8 mouse cellular contexts compared by ENCODE assay signal in the genomic region with DNA sequence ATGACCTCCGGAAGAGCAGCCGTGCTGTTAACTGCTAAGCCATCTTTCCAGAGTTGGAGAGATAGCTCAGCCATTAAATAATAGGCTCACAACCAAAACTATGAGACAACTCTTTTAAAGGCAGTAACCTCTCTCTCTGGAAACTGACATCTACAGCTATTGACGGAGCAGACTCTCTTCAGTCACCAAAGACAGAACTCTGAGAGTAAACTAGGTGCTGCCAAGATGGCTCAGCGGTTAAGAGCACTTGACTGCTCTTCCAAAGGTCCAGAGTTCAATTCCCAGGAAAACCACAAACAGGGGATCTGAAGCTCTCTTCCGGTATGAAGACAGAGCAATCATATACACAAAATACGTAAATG. TPM values are rescaled to one million over a fixed set of nuclear protein-coding genes. Genes with fewer than 3 reads are reported as not detected.
DNase-seq lines count a peak whose midpoint lies in the region; ATAC-seq and TF ChIP-seq lines count a peak whose summit lies in the region.

No protein-coding gene starts in this region.

- no peaks in the 10 kb centered on the region for H3K27me3 ChIP-seq in liver, adult 2 months (ENCODE audit: control insufficient read depth, insufficient read depth, low read length)
- H3K27me3 ChIP-seq in embryonic facial prominence, embryonic 13.5 days = no peaks in the 10 kb centered on the region
- H3K27me3 ChIP-seq in intestine, embryonic 16.5 days (replicated peaks; ENCODE audit: control insufficient read depth, insufficient read depth, low read length) = no peaks in the 10 kb centered on the region
- no peaks in the 10 kb centered on the region for H3K27me3 ChIP-seq in neural tube, embryonic 12.5 days (replicated peaks)

- no peak for TF ChIP-seq CTCF in liver, adult 2 months (IDR thresholded peaks at IDR 0.05; ENCODE audit: low read depth, low read length)

- no peak for ATAC-seq in embryonic facial prominence, embryonic 13.5 days (ENCODE audit: insufficient number of reproducible peaks, insufficient read depth, low FRiP score, low TSS enrichment, low read depth)
- no peak; the same call in 1 of the 2 replicates for ATAC-seq in intestine, embryonic 16.5 days
- ATAC-seq in neural tube, embryonic 12.5 days (ENCODE audit: low FRiP score, low read depth) = no peak; the same call in 1 of the 2 replicates

- H3K9ac ChIP-seq in liver, adult 2 months (ENCODE audit: low read depth, low read length) = peak overlapping the region; percentile 7
- H3K9ac ChIP-seq in embryonic facial prominence, embryonic 13.5 days = 0 out of 2 replicates have a peak overlapping the region, but pooled peaks have one; percentile 0
- peak overlapping the region; percentile 32; the same call in 1 of the 2 replicates for H3K9ac ChIP-seq in intestine, embryonic 16.5 days (ENCODE audit: low read depth, low read length)
- no peak overlapping the region for H3K9ac ChIP-seq in neural tube, embryonic 12.5 days

- H3K9me3 ChIP-seq in embryonic facial prominence, embryonic 13.5 days = no peaks in the 10 kb centered on the region
- H3K9me3 ChIP-seq in intestine, embryonic 16.5 days (ENCODE audit: control insufficient read depth, low read length) = no peaks in the 10 kb centered on the region
- H3K9me3 ChIP-seq in neural tube, embryonic 12.5 days = no peaks in the 10 kb centered on the region

- peak overlapping the region; percentile 66 for H3K4me2 ChIP-seq in embryonic facial prominence, embryonic 13.5 days
- peak overlapping the region; percentile 61 for H3K4me2 ChIP-seq in intestine, embryonic 16.5 days (ENCODE audit: low read depth, low read length)
- peak overlapping the region; percentile 91 for H3K4me2 ChIP-seq in neural tube, embryonic 12.5 days (replicated peaks)

- WGBS in liver, adult 2 months = 13% methylated on average over 6 of the region's 6 CpGs
- 16% methylated on average over 6 of the region's 6 CpGs for WGBS in embryonic facial prominence, embryonic 13.5 days
- 15% methylated on average over 6 of the region's 6 CpGs for WGBS in intestine, embryonic 16.5 days
- WGBS in neural tube, embryonic 12.5 days = 19% methylated on average over 6 of the region's 6 CpGs

- peaks cover 5% of the 10 kb centered on the region for H3K4me1 ChIP-seq in liver, adult 2 months (ENCODE audit: control insufficient read depth, insufficient read depth, low read length)
- H3K4me1 ChIP-seq in embryonic facial prominence, embryonic 13.5 days = peaks cover 13% of the 10 kb centered on the region
- H3K4me1 ChIP-seq in intestine, embryonic 16.5 days (ENCODE audit: control insufficient read depth, insufficient read depth, low read length) = peaks cover 10% of the 10 kb centered on the region
- peaks cover 15% of the 10 kb centered on the region for H3K4me1 ChIP-seq in neural tube, embryonic 12.5 days

- peak overlapping the region; percentile 29 for H3K4me3 ChIP-seq in liver, adult 2 months (ENCODE audit: insufficient read depth, low read depth, low read length)
- H3K4me3 ChIP-seq in embryonic facial prominence, embryonic 13.5 days = peak overlapping the region; percentile 82
- peak overlapping the region; percentile 82 for H3K4me3 ChIP-seq in intestine, embryonic 16.5 days (ENCODE audit: low read length)
- H3K4me3 ChIP-seq in neural tube, embryonic 12.5 days = peak overlapping the region; percentile 59

- no peak for TF ChIP-seq POLR2A in liver, adult 2 months (IDR thresholded peaks at IDR 0.05; ENCODE audit: extremely low read depth, insufficient read depth, low read length)

- no peak for DNase-seq in liver, adult 2 months (ENCODE audit: extremely low read depth, low read depth, low spot score)
- DNase-seq in liver = no peak
- DNase-seq in urinary bladder, postnatal 14 days (ENCODE audit: low spot score) = no peak
- DNase-seq in Muller cell, postnatal 12 days (ENCODE audit: inconsistent ontology term) = no peak
- DNase-seq in gastrocnemius, postnatal 4 days (ENCODE audit: low spot score in 2 of 2) = no peak

- H3K27ac ChIP-seq in liver, adult 2 months (replicated peaks; ENCODE audit: insufficient read depth, low read depth, low read length) = peak overlapping the region; percentile 47
- no peak overlapping the region for H3K27ac ChIP-seq in embryonic facial prominence, embryonic 13.5 days
- H3K27ac ChIP-seq in intestine, embryonic 16.5 days (ENCODE audit: low read length) = peak overlapping the region; percentile 46
- no peak overlapping the region for H3K27ac ChIP-seq in neural tube, embryonic 12.5 days

- peaks cover 4% of the 10 kb centered on the region; the same call in 1 of the 2 replicates for H3K79me2 ChIP-seq in liver, adult 2 months (ENCODE audit: control insufficient read depth, insufficient read depth, low read length)

- no peaks in the 10 kb centered on the region for H3K36me3 ChIP-seq in liver, adult 2 months (ENCODE audit: control insufficient read depth, insufficient read depth, low read length)
- H3K36me3 ChIP-seq in embryonic facial prominence, embryonic 13.5 days = no peaks in the 10 kb centered on the region
- no peaks in the 10 kb centered on the region for H3K36me3 ChIP-seq in intestine, embryonic 16.5 days (ENCODE audit: control insufficient read depth, insufficient read depth, low read length)
- H3K36me3 ChIP-seq in neural tube, embryonic 12.5 days = no peaks in the 10 kb centered on the region

RNA-seq across cellular contexts. Expression of gene Imp3, which starts 0.4 kb away (rescaled TPM):
- total RNA-seq in liver, adult 2 months (2014; rRNA removed) = 35.8 and 45.6 TPM in 2 replicates
- 145 and 151 TPM in 2 replicates for polyA plus RNA-seq in liver, adult 2 months (2012; rRNA removed)
- polyA plus RNA-seq in embryonic facial prominence, embryonic 13.5 days (2015; fragmentation: Nextera tagmentation; extraction: Ambion mirVana) = 88.1 and 93.9 TPM in 2 replicates
- polyA plus RNA-seq in intestine, embryonic 16.5 days (2015; fragmentation: Nextera tagmentation; extraction: Ambion mirVana) = 60.9 and 67.2 TPM in 2 replicates
- 67.8 and 71.7 TPM in 2 replicates for polyA plus RNA-seq in neural tube, embryonic 12.5 days (2016; fragmentation: Nextera tagmentation; extraction: Ambion mirVana)
- 10 to 100 TPM; 50.3 to 53.7 TPM for total RNA-seq in gastrocnemius, postnatal 4 days (2021)

RNA-seq across cellular contexts. Expression of gene Snx33, which starts 8.7 kb away (rescaled TPM):
- 7.6 and 8.8 TPM in 2 replicates for total RNA-seq in liver, adult 2 months (2014; rRNA removed)
- 8.9 and 10.5 TPM in 2 replicates for polyA plus RNA-seq in liver, adult 2 months (2012; rRNA removed)
- polyA plus RNA-seq in embryonic facial prominence, embryonic 13.5 days (2015; fragmentation: Nextera tagmentation; extraction: Ambion mirVana) = 11.5 and 13.1 TPM in 2 replicates
- polyA plus RNA-seq in intestine, embryonic 16.5 days (2015; fragmentation: Nextera tagmentation; extraction: Ambion mirVana) = 4.8 and 5.2 TPM in 2 replicates
- 5.6 and 6.5 TPM in 2 replicates for polyA plus RNA-seq in neural tube, embryonic 12.5 days (2016; fragmentation: Nextera tagmentation; extraction: Ambion mirVana)
- total RNA-seq in gastrocnemius, postnatal 4 days (2021) = 10 to 100 TPM; 10.4 to 11.2 TPM

RNA-seq across cellular contexts. Expression of gene Snupn, which starts 13.8 kb away (rescaled TPM):
- total RNA-seq in liver, adult 2 months (2014; rRNA removed) = 7.2 and 8.4 TPM in 2 replicates
- polyA plus RNA-seq in liver, adult 2 months (2012; rRNA removed) = 3.7 and 4.2 TPM in 2 replicates
- 26.9 and 31.8 TPM in 2 replicates for polyA plus RNA-seq in embryonic facial prominence, embryonic 13.5 days (2015; fragmentation: Nextera tagmentation; extraction: Ambion mirVana)
- polyA plus RNA-seq in intestine, embryonic 16.5 days (2015; fragmentation: Nextera tagmentation; extraction: Ambion mirVana) = 12.3 and 12.4 TPM in 2 replicates
- polyA plus RNA-seq in neural tube, embryonic 12.5 days (2016; fragmentation: Nextera tagmentation; extraction: Ambion mirVana) = 28.2 and 28.7 TPM in 2 replicates
- 1 to 10 TPM; 8.0 to 8.6 TPM for total RNA-seq in gastrocnemius, postnatal 4 days (2021)

RNA-seq across cellular contexts. Expression of gene Ptpn9, which starts 57.9 kb away (rescaled TPM):
- total RNA-seq in liver, adult 2 months (2014; rRNA removed) = 6.5 and 8.2 TPM in 2 replicates
- 10.6 and 12.4 TPM in 2 replicates for polyA plus RNA-seq in liver, adult 2 months (2012; rRNA removed)
- polyA plus RNA-seq in embryonic facial prominence, embryonic 13.5 days (2015; fragmentation: Nextera tagmentation; extraction: Ambion mirVana) = 28.6 and 30.7 TPM in 2 replicates
- polyA plus RNA-seq in intestine, embryonic 16.5 days (2015; fragmentation: Nextera tagmentation; extraction: Ambion mirVana) = 8.0 and 8.7 TPM in 2 replicates
- polyA plus RNA-seq in neural tube, embryonic 12.5 days (2016; fragmentation: Nextera tagmentation; extraction: Ambion mirVana) = 31.7 and 35.9 TPM in 2 replicates
- 10 to 100 TPM; 21.8 to 22.2 TPM for total RNA-seq in gastrocnemius, postnatal 4 days (2021)

Comparison
In these comparisons a context has a peak if more than half of its experiments do, and no peak if none do; other contexts are left out.
1. H3K27ac ChIP-seq: peak in liver, adult 2 months (single experiment) and intestine, embryonic 16.5 days (single experiment); none in embryonic facial prominence, embryonic 13.5 days (single experiment) and neural tube, embryonic 12.5 days (single experiment).
2. H3K4me3 ChIP-seq: peak in every context shown above with its lines; median percentile 82 in embryonic facial prominence, embryonic 13.5 days; 82 in intestine, embryonic 16.5 days; 59 in neural tube, embryonic 12.5 days; 29 in liver, adult 2 months.
3. Peak in every context shown above with its lines, with median percentiles within 50 percentile points of each other: H3K4me2 ChIP-seq.